Mouse (Mus musculus) layer of hippocampus, adult 11-12 months (tissue): Measurements from ENCODE around the gene Gpbp1.

Source experiments
- DNase-seq: peaks from one replicate; pipeline ENCODE4 v3.0.0; 2022; ENCODE audit warnings: low spot score

The Gpbp1 gene

DNA sequence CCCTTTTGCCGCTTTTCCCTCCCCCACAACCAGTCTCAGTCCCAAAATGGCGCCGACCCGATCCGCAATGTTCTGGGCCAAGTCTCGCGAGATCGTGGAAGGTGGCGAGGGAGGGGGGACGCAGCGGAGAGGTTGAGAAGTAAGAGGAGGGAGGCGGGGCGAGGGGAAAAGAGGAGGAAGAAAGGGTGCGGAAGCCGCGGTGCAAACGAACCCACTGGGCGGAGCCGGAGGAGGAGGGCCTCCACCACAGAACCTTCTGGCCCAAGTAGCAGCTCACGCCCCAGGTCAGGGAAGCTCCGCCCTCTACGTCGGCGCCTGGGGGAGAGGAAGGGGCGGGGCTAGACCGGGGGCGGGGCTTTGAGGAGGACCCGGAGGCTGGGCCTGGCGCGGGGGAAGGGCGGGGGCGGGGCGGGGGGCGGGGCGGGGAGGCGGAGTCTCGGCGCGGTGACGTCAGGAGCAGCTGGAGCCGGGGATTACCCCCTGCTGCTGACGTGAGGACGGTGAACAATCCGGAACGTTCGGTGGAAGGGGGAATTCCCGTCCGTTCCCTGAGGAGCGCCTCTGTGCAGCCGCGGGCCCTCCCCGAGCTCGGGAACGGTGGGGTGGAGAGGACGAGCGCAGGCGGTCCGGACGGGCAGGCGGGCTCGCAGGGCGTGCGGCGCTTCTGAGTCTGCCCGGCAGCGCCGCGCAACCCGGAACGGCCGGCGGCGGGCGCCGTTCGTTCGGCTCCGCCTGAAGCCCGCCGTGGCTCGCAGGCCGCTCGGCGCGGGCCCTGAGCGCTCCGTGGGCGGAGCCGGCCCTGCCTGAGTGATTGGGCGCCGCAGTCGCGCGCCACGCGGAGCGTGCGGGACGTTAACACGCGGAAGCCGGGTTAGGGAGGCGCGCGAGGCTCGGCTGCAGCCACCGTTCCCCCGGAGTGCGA lies at the start of gene Gpbp1:
Gene Gpbp1, minus strand, starts transcription at position 310 of the 922 bp plus-strand sequence.
- DNase-seq, result peak; percentile 100

DNA sequence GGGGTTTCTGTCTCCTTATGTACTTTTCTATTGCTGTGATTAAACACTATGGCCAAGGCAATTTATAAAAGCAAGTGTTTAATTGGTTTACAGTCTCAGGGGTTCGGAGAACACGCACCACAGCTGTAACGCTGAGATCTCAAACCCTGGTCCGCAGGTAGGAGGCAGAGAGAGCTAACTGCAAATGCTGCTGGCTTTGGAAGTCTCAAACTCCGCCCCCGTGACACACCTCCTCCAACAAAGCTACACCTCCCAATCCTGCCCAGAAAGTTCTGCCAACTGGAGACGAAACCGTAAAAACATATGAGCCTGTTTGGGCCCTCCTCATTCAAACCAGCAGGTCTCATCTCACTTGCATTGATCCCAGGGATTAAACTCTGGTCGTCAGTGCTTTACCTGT lies 47.8 kb upstream of the Gpbp1 start:
- DNase-seq, result no peak

DNA sequence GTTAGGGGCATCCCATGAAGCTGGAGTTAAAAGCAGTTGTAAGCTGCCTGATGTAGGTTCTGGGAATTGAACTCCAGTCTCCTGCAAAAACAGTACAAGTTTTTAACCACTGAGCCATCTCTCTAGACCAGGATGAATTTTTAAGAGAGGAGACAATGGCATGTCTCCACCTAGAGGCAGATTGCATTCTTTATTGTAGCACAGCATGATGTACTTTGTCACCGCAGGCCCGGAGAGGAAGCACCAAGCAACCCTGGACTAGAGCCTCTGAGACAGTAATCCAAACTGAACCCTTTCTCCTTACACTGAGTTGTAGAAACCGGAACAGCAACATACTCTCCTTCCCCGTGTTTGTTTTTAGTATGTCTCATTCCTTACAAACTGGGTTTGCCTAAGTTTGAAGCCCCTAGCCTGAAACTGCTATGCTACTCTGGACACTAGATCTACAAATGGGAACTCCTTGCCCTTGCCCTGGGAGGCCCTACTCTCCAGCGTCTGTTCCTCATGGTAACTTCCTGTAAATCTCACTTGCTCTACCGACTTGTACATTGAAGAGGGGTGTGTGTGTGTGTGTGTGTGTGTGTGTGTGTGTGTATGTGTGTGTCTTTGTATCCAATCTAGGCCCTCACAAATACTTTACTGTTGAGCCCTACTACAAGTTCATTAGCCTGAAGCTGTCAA lies 46.4 kb upstream of the Gpbp1 start:
- DNase-seq, result no peak

DNA sequence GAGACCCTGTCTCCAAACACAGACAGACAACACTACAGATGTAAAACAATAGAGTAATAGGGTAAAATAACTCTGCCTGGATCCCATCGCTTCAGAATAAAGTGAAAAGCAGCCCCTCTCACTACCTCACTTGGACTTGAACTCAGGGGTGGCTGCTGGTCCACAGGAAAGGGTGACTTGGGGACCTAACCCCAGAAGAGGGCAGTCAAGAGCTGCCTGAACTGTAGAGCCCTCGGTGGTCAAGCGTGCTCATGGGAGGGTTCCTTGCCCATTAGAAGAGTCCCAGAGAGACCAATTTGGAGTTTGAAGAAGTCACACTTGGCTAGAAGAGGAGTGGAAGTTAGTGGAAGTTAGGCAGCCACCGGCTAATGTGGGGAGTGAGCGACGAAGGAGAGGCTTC lies 44.2 kb upstream of the Gpbp1 start:
- no peak for DNase-seq

DNA sequence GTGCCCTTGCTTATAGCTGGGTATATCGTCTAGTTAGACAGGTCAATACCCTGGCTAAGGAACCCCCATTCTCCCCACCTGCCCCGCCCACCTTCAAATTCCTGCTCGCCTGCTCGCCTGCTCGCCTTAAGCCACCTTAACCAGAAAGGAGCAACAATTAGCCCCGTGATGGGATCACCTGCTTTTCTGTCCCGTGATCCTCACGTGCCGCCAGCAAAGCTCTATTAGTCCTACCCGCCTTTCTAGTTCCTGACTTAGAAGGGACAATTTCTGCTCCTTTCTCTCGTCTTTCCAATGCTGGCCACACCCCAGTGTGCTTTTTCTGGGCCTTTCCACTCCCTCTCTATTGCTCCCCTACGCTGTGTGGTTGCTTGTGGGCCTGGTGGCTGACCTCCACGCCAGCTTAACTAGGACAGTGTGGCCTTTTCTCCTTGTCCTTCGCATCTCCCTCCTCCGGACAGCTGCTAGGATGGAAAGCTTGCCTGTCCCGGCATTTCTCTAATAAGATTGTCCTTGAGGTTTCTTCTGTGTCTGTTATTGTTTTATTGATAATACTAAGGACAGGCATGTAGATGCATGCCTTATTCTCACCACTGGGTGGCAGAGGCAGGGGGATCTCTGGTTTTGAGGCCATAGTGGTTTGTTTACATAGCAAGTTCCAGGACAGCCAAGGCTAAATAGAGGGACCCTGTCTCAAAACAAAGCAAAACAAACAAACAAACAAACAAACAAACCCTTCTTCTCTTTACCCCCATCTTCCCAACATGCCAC lies 42.5 kb upstream of the Gpbp1 start:
- DNase-seq, result no peak

DNA sequence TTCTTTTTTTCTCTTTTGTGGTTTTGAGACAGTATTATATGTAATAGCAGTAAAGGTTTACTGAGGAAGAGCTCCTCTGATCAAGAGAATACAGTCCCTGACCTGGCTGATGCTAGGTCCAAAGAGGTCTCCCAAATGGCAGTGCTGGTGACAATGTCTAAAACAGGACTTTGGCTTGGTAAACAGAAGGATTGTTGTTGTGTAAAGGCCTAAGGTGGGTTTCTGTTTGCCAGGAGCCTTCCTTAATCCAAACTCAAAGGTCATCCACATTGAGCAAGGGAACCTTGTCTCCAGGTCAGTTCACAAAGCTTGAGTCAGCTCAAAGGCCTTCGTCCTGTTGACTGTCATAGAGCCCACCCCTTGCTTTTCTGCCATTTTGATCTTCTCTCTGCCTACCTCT lies 41.8 kb upstream of the Gpbp1 start:
- no peak for DNase-seq

DNA sequence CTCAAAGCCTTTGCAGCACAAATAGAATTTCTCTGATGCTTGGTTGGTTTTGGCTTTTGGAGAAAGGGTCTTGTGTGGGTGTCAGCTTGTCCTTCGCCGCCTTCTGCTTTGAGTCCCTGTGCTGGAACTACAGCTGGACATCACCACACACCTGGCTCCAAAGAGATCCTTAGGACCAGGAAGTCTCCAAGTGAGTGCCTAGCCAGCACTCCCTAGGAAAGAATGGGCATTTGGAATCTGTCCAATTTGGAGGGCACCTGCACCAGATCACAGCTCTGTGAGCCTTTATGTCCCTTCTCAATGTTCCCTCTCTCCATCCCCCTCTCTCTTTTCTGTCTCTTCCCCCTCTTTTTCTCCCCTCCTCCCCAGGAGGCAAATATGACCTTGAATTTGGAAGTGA lies 34.4 kb upstream of the Gpbp1 start:
- no peak for DNase-seq

DNA sequence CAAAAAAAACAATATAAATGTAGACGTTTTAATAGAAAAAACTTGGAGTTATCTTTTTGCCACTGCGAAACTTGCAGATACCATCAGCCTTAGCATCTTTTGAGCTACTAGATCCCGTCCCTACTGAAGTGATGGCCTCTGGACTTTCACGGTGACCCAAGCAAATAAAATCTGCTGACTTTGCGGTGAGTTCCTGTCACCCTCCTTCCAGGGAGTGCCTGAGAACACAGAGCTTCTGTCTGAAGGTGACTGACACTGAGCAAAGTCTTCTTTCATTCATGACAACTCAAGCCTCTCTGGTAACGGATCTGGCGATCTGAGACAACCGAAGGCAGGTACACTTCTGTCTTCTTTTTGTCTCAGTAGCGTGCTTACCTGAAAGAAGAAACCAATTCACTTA lies 32.4 kb upstream of the Gpbp1 start:
- no peak for DNase-seq

DNA sequence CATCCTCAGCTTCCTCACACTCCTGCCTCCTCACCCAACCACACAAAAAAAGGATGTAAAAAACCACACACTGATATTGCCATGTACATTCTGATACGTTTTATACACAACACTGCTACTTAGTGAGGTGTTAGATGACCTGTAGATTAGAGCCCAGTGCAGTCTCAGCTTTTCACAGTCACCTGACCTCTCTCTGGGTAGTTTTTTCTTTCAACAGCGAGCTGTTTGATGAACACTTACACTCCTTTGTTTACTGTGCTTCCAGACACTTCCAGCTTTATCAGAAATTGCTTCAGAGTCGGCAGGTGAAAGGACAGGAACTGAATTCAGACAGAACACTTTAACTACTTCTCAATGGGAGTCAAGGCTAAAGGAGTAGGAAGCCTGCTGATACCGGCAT lies 30.5 kb upstream of the Gpbp1 start:
- no peak for DNase-seq

DNA sequence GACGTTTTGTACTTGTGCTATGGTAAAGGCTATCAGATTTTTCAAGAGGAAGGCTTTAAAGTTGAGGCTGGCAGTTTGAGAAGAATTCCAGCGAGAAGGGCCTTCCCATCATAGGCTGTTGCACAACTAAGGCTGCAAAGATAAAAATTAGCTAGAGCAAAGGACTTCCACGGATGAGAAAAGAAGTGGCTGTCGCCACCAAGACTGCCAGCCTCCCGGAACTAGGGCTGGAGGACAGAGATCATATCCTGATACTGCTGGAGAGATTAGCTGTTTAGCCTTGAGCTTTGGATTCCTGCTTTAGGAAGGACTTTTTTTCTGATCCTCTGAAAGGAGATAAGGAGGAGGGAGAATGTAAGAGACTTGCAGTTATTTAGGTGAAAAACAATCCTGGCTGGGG lies 28.4 kb upstream of the Gpbp1 start:
- DNase-seq, result no peak

DNA sequence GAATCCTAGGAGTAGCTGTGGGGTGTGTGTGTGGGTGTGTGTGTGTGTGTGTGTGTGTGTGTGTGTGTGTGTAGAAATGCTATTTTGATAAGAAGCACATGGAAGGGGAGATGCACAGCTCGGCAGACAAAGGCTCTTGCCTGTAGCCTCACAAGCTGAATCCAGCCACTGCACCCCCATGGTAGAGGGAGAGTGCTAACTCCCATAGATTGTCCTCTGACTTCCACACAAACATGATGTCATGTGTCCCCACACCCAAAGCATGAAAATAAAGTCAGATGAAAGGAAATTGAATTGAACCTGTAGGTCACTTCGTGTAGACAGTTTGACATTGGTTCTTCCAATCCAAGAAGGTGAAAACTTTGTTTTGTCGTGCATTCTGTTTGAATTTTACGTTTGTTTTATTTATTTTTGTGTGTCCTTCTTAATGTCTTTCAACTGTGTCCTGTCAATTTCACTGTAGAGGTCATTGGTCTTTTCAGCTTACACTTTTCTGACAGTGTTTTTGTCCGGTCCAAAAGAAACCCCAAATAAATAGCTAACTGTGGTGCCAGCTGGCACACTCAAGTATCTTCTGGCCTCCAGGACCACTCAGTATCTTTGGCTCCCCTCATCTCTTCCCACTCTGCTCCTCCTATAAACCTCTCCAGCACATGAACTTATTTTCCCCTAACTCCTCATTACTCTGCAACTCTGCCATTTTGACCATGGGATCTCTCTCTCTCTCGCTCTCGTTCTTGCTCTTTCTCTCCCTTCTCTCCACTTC lies 26.7 kb upstream of the Gpbp1 start:
- DNase-seq, result no peak

DNA sequence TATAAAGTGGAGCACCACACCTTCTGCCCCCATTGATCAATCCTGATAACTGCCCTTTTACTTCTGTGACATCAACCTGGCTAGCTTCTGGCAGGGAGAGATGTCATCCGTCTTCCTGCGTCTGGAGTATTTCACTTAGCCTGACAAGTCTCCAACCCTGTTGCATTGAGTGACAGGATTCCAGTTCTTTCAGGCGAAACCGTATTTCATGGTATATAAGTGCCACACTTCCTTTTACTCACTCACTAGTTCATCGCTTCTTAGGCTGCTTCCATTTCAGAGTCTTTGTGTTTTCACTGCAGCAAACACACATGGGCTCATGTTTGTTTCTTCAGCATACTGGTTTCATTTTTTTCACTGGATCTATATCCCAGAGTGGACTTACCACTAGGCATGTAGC lies 19.5 kb upstream of the Gpbp1 start:
- DNase-seq, result no peak

DNA sequence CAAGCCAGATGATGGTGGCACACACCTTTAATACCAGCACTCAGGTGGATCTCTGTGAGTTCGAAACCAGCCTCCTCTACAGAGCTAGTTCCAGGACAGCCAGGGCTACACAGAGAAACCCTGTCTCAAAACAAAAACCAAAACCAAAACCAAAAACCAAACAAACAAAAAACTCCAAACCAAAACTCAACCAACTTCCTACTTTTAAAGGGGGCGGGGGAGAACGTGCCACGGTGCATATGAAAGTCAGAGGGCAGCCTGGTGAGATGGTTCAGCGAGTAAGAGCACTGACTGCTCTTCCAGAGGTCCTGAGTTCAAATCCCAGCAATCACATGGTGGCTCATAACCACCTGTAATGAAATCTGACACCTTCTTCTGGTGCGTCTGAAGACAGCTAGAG lies 18.7 kb upstream of the Gpbp1 start:
- DNase-seq, result no peak

DNA sequence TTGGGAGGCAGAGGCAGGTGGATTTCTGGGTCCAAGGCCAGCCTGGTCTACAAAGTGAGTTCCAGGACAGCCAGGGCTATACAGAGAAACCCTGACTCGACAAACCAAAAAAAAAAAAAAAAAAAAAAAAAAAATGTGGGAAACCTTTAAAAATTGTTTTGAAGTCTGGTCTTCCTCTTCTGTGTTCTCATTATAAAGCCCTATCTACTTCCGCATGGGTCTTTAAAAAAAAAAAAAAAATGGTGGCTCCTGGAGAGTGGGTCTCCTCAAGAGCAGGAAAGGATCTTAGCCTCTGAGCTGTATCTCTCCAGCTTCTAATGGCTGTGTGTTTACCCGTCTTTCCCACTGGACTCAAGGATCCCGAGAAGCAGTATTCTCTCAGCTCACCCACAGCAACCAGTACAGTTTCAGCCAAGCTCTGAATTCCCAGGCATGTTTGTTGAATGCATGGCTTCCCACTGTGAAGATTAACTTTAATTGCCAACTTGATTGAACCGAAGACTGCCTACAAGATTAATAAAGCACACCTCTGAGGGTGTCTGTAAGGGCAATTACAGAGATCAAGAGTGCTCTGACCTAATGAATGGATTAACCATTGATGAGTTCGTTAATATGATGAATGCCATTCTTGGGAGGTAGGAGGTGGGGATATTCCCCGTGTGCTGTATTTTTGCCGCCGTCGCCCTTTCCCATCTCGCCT lies 4.6 kb upstream of the Gpbp1 start:
- DNase-seq, result no peak

DNA sequence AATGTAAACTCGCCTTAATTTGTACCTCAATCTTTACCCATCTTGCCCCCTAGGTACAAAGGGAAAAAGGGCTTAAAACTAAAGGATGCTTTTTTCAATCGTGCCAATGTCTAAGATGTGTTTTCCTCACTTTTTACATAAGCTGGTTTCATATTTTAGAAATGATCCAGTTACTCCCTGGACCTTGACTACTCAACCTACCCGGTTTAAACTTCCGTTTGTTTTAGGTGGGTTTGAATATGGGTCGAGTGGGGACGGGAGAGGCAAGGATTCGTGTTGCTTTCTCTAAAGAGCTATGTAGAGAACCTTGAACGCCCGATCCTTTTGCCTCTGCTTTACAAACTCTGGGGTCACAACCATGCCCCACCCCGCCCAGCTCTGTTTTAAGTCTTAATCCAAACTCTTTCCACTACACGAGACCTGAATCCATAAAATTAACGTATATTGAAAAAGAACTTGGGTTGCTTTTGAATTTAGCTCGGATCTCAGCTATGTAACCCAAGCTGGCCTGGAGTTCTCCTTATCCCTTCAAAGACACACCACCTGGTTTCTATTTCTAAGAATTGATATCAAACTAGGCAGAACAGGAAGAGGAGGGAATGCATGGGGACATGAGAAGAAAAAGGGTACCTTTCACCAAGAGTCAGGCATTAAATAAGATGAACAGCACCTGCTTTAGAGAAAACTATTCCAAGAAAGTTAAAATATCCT lies 1.3 kb upstream of the Gpbp1 start:
- peak; percentile 7 for DNase-seq

DNA sequence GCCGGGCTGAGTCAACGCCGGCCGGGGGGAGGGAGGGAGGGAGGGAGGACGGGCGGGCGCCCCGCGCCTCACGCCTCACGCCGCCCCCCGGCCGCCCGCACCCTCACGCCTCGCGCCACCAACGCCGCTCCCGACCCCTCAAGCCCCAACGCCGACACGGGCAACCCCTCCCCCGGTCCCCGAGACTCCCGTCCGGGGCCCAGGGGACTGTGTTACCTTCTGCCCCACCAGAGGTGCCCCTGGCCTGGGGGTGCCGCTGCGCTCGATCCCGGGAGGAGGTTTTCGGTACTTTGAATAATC lies 459 bp downstream of the Gpbp1 start:
- no peak for DNase-seq

DNA sequence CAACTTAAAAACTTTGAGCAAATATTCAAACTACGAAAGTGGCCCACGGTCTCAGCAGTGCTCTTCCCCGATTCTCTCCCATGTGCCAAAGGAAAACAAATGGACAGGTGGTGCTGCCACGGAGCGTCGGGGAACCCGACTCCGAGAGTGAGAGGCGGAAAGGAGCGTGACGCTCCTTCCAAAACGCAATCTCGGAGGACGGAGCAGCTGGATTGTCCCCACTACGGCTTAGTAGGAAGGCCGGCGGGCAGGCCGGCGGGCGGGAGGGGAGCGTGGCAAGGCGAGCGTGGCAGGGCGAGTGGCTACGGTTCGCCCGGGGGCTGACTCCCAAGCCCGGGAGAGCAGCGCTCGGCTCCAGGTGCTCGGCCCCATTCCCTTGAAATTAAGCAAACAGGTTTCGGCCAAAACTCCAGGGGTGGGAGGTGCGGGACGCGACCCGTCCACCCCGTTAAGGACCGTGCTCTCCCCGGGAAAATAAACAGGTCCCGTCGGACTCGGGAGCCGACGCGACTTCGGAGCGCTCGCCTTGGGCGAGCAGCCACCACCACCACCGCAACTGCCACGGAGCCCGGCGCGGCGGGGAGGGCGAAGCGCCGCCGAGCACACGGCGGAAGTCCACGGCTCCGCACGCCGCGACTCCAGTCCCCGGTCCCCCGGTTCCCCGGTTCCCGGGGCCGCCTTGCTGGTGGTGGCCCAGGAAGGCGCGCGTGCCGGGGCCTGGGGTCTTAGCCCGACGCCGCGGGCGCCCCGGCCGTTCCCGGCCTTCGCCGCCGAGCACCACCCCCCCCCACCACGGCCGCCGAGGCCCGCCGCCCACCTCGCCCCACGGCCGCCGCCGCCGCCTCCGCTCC lies 1.0 kb downstream of the Gpbp1 start:
- DNase-seq, result peak; percentile 15

DNA sequence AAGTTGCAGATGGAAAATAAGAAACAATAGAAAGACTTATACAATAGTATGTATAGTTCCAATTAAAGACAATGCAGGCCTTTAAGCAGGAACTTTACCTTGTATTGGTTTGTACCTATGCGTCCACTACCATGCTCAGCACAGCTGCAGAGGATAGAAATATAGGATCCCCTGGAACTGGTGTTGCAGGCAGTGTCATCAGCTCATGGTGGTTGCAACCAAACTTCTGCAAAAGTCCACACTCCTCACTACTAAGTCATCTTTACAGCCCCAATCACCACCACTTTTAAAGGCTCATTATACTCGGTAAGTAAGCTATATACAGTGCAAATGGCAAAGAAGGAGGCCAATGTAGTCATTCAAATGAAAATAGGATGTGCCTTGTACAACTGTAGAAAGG lies 12.2 kb downstream of the Gpbp1 start:
- no peak for DNase-seq

DNA sequence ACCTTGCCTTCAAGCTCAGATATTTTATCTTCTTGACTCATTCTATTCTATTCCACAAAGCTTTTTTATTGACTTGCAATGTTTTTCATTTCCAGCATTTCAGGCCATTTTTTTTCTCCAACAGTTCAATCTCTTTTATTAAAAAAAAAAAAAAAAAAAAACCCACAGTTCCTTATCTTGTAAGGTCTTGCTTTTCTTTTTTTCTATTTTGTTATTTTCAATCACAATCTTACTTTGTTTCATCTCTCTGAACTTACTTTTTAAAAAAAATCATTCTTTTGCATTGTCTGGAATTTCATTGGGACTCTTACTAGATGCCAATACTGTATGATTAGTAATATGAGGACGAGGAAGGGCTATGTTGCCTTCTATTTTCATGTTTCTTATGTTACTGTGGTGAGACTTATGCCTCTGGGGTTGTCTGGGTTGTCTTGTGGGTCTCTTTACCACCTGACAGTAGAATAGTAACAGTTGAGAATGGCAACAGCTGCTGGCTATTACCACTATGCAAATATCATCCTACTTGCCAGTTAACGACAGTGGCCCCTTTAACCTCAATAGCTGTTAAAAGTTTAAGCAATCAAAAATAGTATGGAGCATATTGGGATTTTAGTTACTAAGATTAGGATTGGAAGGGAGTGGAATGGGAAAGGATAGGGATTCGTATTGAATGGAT lies 19.2 kb downstream of the Gpbp1 start:
- no peak for DNase-seq
